Mouse (Mus musculus) cerebellum, adult 8-10 months (tissue): Measurements from ENCODE around the gene Megf8.

Experiments
- DNase-seq: peaks from one replicate; pipeline ENCODE4 v3.0.0; 2022

Megf8 gene

DNA sequence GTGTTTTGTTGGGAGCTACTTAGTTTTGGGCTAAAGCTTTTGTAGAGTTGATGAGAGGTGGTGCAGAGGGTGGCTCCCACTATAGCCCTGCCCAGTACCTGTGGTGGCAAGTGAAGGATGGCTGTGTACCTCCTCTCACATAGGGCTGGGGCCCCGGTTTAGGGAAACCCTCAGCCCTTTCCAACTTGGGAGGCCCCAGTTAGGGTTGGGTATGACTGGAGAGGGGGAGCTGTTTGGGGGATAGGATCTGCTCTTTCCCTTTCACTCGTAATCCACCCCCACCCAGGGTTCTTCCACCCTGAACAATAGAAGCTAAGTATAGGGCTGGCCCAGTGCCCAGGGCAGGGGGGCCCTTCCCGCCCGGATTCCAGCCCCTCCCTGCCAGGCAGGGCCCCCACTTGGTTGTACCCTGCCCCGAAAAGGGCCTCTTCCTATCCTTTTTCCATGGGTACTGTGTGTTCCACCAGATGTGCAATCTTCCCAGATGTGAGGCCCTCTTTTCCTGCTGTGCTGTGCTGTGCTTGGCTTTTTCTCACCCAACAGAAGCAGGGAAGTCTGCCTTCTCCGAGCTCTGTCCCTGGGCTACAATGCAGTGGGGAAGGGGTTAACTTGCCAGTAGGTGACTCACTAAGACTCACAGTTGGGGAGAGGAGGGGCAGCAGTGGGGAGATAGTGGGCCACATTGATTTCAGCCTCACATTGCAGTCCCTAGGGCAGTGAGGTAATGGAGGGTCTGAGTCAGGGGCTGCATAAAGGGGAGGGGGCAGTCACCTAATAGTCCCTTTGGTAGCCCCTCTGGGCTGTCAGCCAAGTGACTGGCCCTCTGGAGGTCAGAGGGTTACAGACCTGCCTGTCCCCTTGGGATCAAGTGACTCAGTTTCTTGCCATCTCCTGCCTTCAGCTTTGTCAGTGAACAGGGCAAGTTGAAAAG is 36.8 kb upstream of the Megf8 start:
- DNase-seq = peak; percentile 67

DNA sequence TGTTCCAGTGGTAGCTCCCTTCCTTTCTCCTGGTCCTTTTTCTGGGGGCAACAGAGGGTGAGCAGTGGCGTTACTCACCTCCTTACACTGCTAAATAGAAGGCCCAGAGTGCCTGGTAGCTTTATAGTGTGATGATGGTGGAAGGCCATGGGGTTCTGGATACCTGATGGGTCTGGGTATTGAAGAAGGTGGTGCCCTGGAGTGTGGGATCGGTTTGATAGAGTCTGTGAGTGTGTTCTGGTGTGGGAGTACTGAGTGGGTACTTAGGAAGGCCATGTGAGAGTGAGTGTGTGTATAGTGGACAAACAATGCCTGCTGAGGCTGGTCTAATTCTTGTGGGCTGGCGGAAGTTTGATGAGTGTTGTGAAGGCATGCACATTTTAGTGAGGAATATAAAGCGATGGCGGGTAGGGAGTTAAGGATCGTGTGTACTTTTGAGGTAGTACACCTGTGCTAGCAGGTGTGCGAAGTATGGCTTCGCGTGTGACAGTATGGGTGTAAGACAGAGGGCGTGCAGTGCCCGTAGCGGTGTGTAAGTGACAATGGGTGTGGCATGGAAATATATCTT is 35.7 kb upstream of the Megf8 start:
- DNase-seq = peak; percentile 50

DNA sequence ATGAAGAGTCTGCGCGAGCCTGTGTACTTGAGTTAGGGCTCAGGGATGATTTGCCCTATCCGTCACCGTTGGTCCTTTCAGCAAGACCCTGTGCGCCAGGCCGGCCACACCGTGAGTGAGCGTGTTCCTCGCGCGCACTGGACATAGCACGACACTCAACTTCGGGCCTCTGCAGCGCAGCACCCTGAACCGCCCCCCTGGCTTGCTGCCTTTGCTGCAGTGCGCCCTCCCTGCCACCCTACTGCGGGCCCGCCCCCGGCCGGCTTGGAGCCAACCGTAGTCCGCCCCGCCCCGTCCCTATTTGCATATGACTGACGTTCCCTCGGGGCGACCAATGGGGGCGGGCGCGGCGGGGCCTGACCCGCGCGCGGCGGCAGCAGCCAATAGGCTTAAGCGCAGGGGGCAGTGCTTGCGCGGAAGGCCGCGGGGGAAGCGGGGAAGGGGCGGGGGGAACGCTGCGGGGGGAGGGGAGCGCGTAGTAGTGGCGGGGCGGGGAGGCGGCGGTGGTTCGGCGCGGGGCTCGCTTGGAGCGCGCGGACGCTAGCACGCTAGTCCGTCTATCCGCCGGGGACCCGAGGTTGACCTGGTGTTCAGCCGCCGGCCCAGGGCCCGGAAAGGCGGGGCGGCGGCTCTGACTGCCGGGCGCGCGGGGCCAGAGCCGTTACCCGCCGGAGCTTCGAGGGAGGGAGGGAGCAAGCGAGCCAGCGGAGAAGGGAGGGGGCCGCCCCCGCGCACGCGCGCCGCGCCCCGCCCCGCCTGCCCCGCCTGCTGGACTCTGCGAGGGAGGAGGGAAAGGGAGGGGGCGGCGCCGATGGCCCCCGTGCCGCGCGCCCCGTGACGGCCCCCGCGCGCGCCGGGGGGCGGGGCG is 35.0 kb upstream of the Megf8 start:
- peak; percentile 97 for DNase-seq

DNA sequence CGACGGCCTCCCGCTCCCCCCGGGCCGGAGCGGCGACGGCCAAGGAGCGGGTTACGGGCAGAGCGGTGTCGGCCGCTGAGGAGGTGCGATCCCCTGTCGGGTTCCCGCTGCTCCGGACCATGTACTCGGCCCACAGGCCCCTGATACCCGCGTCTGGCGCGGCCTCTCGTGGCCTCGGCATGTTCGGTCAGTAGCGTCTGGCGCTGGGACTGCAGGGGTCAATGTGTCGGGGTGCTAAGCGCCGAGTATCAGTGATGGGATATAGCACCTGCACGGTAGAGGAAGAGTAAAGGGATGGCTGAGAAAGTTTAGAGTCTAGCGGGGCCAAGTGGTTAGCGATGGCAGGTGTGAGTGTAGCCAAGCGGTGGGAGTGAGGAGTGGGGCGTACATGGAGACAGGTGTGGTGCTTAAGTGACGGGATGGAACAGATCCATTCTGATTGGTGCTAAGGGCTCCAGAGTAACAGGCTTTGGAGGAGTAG is 34.2 kb upstream of the Megf8 start:
- peak; percentile 68 for DNase-seq

DNA sequence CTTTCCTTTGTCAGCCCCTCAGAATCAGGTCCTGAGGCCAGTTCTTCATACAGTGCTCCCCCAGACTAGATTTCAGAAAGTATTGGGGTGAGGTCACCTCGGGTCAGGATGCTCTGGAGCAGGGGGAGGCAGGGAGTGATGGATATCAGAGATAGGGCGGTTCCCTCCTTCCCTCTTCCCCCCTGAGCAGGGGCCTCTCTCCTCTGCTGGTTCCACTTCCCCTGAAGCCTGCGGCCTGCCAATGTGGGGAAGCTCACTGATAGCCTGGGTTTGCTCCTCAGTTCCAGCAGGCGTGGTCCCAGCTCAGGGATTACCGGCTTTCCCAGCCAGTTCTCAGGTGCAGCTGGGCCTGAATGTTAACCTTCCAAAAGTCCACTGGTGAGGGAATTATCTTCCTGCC is 33.3 kb upstream of the Megf8 start:
- no peak for DNase-seq

DNA sequence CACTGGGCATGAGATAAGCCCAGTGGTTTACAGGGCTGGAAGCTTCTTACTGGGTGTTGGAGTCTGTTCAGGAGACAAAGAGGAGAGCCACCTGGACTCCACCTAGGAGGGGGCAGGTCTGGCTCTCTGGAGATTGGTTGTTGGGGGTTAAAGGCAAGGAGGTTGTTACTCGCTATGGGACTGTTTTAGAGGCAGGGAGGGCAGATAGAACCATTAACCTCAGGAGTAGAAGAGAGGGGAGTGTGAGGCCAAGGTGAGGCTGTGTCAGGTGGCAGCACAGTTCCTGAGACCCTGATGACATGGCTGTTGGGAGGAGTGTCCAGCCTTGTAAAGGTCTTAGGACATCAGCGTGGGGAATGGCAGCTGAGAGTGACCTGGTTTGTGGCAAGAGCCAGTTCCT is 32.8 kb upstream of the Megf8 start:
- no peak for DNase-seq

DNA sequence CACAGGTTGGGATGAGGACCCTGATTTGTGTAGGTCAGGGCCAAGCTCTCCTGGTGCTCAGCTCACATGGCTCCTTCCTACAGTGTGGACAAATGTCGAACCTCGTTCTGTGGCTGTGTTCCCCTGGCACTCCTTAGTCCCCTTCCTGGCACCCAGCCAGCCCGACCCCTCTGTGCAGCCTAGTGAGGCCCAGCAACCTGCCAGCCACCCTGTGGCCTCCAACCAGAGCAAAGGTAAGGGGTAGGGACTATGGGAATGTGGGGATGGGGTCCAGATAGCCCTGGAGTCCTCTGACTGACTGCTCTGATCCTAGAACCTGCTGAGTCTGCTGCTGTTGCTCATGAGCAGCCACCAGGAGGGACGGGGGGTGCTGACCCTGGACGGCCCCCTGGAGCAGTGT is 32.2 kb upstream of the Megf8 start:
- no peak for DNase-seq

DNA sequence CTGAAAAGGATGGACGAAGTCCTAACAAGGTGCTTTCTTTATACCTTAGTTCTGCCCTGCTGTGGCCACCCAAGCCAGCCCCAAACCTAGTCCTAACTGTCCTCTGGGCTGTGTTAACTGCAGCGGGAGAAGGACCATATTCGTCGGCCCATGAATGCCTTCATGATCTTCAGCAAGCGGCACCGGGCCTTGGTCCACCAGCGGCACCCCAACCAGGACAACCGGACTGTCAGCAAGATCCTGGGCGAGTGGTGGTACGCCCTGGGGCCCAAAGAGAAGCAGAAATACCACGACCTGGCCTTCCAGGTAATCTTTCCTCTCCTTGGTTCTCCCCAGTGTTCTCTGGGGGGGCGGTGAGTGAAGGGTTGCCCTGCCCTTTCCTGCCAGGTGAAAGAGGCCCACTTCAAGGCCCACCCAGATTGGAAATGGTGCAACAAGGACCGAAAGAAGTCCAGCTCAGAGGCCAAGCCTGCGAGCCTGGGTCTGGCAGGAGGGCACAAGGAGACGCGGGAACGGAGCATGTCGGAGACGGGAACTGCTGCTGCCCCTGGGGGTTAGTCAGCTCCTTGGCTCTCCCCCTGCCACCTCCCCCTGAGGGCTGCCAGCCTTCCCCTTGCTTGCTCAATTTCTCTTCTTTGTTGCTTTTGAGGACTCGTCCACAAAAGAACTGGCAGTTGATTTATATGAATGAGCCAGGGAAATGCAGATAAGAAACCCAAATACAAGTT is 31.3 kb upstream of the Megf8 start:
- no peak for DNase-seq

DNA sequence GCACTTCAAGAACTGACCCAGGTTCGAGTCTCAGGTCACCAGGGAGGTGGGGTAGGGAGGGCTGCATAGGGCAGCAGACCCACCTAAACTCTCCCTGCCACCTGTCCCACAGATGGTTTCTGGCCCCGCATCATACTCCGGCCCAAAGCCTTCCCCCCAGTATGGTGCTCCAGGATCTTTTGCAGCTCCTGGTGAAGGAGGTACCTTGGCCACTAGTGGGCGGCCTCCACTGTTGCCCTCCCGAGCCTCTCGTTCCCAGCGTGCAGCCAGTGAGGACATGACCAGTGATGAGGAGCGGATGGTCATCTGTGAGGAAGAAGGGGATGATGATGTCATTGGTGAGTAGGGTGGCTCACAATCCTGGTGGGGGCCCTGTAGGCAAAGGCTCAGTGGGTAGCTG is 30.0 kb upstream of the Megf8 start:
- no peak for DNase-seq

DNA sequence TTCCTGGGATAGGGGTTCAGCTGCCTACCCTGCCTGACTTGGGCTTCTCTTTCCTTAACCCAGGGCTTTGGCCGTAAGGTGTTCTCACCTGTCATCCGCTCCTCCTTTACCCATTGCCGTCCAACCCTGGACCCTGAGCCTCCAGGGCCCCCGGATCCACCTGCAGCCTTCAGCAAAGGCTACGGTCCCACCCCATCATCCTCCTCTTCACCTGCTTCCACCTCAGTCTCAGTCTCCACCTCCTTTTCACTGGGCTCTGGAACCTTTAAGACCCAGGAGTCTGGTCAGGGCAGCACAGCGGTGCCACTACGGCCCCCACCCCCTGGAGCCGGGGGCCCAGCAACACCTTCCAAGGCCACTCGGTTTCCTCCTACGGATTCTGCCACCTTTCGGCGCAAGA is 29.0 kb upstream of the Megf8 start:
- DNase-seq = no peak

DNA sequence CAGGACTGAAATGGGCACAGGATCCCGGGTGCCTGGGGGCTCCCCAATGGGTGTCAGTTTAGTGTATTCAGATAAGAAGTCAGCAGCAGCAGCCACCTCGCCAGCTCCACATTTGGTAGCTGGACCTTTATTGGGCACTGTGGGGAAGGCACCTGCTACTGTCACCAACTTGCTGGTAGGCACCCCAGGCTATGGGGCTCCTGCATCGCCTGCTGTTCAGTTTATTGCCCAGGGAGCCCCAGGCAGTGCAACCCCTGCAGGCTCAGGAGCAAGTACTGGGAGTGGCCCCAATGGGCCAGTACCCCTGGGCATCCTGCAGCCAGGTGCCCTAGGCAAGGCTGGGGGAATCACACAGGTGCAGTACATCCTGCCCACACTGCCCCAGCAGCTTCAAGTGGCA is 28.2 kb upstream of the Megf8 start:
- no peak for DNase-seq

DNA sequence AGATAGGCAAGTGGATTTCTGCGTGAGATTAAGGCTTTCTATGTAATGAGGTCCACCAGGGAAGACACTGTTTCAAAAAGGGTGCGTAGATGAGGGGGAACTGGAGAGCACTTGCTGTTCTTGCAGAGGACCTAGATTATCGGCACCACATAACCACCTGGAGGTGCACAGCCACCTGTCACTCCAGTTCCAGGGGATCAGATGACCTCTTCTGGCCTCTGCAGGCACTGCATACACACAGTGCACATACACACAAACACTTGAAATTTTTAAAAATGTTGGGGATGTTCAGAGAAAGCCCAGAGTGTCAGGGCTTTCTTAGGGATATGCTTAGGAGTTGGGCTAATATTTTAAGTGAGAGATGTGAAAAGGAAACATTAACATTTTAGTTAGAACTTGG is 27.0 kb upstream of the Megf8 start:
- no peak for DNase-seq

DNA sequence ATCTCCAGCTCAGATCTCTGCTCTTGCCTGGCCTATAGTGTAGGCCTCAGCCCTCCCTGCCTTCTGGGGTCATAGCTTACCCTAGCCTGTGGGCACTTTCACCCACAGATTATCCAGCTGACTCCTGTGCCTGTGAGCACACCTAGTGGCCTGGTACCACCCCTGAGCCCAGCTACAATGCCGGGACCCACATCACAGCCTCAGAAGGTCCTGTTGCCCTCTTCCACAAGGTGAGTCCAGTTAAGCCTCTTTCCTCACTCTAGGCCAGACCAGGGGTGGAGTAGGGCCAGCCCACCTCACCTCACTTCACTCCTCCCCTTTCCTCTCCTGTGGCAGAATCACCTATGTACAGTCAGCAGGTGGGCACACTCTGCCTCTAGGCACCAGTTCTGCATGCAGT is 26.5 kb upstream of the Megf8 start:
- DNase-seq = no peak

DNA sequence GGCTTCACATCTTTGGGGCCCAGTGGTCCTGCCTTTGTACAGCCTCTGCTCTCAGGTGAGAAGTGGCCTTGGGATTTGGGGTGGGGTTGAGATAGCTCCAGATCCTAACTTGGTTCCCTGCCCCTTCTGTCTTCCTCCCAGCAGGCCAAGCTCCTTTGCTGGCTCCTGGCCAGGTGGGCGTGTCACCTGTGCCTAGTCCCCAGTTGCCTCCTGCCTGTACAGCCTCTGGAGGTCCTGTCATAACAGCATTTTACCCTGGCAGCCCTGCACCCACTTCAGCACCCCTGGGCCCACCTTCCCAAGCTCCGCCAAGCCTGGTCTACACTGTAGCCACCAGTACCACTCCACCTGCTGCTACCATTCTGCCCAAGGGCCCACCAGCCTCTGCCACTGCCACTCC is 26.1 kb upstream of the Megf8 start:
- peak; percentile 51 for DNase-seq

DNA sequence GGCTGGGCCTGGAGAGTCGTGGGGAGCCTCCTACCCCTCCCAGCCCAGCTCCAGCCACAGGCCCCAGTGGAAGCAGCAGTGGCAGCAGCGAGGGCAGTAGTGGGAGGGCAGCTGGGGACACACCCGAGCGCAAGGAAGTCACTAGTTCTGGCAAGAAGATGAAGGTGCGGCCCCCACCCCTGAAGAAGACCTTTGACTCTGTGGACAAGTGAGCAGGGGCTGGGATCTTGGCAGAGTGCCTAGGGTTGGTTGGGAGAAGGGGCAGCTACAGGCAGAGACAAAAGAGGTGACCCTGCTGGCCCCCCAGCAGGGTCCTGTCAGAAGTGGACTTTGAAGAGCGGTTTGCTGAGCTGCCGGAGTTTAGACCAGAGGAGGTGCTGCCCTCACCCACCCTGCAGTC is 24.9 kb upstream of the Megf8 start:
- no peak for DNase-seq

DNA sequence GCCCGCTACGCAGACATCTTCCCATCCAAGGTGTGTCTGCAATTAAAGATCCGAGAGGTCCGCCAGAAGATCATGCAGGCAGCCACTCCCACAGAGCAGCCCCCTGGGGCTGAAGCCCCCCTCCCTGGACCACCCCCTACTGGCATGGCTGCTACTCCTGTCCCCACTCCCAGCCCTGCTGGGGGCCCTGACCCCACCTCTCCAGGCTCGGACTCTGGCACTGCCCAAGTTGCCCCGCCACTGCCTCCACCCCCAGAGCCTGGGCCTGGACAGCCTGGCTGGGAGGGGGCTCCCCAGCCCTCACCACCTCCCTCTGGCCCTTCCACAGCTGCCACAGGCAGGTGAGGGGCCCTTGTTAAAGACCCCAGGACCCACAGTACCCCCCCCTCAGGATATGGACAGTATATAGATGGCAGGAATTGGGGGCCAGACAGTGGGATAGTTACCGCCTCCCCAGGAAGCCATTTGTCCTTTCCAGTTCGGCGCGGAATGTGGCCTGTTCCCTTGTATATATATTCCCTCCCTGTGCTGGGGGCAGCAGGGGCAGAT is 23.7 kb upstream of the Megf8 start:
- DNase-seq = no peak

DNA sequence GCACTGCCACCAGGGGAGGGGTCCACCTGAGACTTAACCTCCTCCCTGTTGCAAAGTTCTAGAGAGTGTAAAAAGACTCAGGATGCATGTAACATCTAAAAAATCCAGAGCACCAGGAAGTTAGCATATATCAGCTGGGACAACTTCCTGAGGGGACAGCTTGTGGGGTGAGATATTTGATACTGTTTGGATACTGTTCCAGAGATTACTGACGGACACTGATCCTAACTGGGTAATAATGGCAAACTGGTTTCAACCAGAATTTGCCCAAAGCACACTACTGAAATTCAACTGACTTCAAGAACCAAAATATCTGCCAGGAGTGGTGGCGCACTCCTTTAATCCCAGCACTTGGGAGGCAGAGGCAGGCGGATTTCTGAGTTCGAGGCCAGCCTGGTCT is 22.5 kb upstream of the Megf8 start:
- DNase-seq = no peak

DNA sequence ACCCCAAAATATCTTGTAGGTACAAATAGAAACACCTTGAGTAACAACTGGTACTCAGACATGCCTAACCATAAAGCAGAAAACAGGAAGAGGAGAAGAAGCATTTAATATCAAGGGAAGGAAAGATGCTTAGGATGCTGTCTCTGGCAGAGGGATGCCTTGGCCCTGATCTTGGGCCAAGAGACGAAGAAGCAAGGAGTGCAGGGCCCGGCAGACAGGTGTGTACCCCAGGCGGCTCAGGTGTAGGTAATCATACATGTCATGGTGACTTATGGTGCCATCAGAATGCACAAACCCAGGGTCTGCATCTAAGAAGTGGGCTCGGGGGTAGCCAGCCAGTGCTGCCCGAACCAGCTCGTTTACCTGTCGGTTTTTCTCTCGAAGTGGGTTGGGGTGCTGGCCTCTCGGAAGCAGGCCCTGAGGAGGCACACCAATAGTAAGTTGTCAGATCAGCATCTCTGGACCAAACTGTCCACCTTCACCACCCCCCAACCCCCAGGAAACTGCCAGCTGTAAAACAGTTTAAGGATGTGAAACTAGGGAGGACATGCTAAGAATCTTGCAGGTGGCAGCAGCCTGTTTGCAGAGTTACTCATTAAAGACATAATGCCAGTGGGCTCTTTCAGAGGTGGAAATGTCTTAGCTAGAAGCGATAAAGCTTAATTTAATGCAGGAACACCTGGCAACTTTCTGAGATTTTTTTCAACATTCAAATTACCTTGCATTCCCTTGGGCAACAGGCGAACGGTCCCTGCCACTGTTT is 21.8 kb upstream of the Megf8 start:
- no peak for DNase-seq

DNA sequence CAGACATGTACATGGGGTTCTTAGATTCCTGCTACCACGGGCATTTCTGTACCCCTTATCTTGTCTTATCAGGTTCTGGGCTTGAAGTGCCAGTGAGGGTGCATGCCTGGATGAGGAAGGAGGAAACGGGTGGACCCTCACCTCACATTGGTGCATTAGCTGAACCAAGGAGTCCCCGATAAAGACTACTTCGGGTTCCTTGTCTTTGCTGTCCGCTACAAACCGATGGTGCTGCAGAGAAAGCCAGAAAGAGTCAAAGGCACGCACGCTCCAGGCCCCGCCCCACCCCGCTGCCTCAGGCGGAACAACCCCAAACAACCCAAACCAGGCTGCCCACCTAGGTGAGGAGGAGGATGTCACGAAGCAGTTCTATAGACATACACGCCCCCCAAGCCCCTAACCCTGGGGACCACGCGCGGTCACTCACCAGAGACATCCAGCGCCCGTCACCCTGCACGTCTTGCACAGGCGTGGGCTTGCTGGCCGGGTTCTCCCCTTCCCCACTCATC is 20.0 kb upstream of the Megf8 start:
- no peak for DNase-seq

DNA sequence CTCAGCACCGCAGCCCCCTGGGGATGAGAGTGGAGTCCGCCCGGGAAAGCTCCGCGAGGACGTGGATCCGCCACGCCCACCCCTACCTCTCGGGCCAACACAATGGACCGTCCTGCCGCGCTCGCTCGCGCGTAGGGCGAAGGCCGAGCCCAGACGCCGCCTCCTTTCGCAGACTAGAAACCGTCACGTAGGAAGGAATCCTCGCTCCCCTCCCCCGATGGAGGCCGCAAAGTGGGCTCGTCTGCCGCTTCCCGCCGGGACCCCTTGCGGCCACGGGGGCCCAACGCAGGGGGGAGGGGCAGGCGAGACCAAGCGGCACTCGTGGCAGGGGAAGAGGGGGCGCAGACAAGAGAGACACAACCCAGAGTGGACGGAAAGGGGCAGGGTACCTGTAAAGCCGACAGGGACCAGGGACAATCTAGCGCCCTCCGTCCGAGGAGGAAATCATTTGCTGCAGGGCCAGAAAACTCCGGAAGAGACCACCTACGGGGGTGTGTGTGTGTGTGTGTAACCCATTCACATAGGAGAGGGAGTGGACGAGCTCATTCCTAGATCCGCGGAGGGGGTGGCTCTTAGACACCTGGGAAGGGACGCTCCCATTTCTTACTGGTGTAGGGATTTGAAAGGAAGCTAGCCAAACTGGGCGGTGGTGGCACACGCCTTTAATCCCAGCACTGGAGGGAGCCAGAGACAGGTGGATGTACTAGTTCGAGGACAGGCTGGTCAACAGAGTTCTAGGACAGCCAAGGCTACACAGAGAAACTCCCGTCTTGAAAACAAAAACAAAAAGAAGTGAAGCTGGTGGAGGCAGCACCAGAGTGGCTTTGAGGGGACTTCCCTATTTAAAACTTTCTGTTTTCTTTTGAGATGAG is 19.3 kb upstream of the Megf8 start, which contains the start of gene Pafah1b3:
Gene Pafah1b3, minus strand, starts transcription at position 533 of the 872 bp plus-strand sequence.
- DNase-seq = peak; percentile 88
